Mouse (Mus musculus) neural tube, embryonic 14.5 days (tissue): Measurements from ENCODE around the gene Gm47841. TPM values are rescaled to one million over a fixed set of nuclear protein-coding genes. Genes with fewer than 3 reads are reported as not detected.

Experiments used
- ATAC-seq: fragments of 200-750 bp; cut with Nextera tagmentation; 2 replicates; pipeline ENCODE4 v1.8.0; 2017; ENCODE audit warnings: low read depth, mild to moderate bottlenecking, moderate TSS enrichment, moderate library complexity
- H3K27ac ChIP-seq: fragments of 300-500 bp; sonication (generic); 2 replicates; pipeline ENCODE4 v1.5.1; 2014; ENCODE audit warnings: low read depth, mild to moderate bottlenecking, control low read depth, low read length, moderate library complexity, mixed read lengths
- H3K27me3 ChIP-seq: fragments of 300-500 bp; sonication (generic); 2 replicates; pipeline ENCODE4 v1.6.1; 2014; ENCODE audit warnings: low read length; ENCODE audit not compliant: control insufficient read depth, insufficient read depth
- H3K36me3 ChIP-seq: fragments of 300-500 bp; sonication (generic); 2 replicates; pipeline ENCODE4 v1.6.1; 2014; ENCODE audit warnings: low read length, mixed read lengths; ENCODE audit not compliant: control insufficient read depth, insufficient read depth
- H3K4me1 ChIP-seq: fragments of 300-500 bp; sonication (generic); 2 replicates; pipeline ENCODE4 v1.6.1; 2014; ENCODE audit warnings: low read length; ENCODE audit not compliant: control insufficient read depth, insufficient read depth
- H3K4me2 ChIP-seq: fragments of 300-500 bp; sonication (generic); 2 replicates; pipeline ENCODE4 v1.6.1; 2014; ENCODE audit warnings: mild to moderate bottlenecking, low read depth, low read length, control low read depth
- H3K4me3 ChIP-seq: fragments of 300-500 bp; sonication (generic); 2 replicates; pipeline ENCODE4 v1.5.1; 2014; ENCODE audit warnings: low read depth, low read length, control low read depth, mixed read lengths
- H3K9ac ChIP-seq: fragments of 300-500 bp; sonication (generic); replicated peaks from 2 replicates; pipeline ENCODE4 v1.6.1; 2014; ENCODE audit warnings: low read depth, mild to moderate bottlenecking, control low read depth, low read length, mixed read lengths
- H3K9me3 ChIP-seq: fragments of 300-500 bp; sonication (generic); 2 replicates; pipeline ENCODE4 v1.6.1; 2016; ENCODE audit warnings: low read length; ENCODE audit not compliant: control insufficient read depth
- WGBS: fragments of 180-500 bp; shearing (Covaris S2); extraction: QIAGEN DNeasy Blood & Tissue Kit; methylation state at CpG from one replicate; pipeline ENCODE4 v1.1.7; 2014; 5-methylcytosine and 5-hydroxymethylcytosine counted together
- polyA plus RNA-seq: library from polyadenylated mRNA; unstranded; fragments of >200 nt; fragmentation: Nextera tagmentation; extraction: Ambion mirVana; gene quantifications from 2 replicates; pipeline ENCODE4 v1.2.1, GENCODE M21; 2014

Gm47841 gene
- polyA plus RNA-seq, 1 experiment from 2014 or later, result not detected

- no peak overlapping the region for H3K27ac ChIP-seq
- no peaks in the 10 kb centered on the region for H3K9me3 ChIP-seq
- no peak overlapping the region for H3K4me3 ChIP-seq
- WGBS, result 70% methylated on average over 9 of the region's 9 CpGs
- 0 out of 2 replicates have a peak, but pooled peaks cover 1% of the 10 kb centered on the region for H3K4me1 ChIP-seq
- no peaks in the 10 kb centered on the region for H3K36me3 ChIP-seq
- no peak for ATAC-seq
- H3K27me3 ChIP-seq, result no peaks in the 10 kb centered on the region
- no peak overlapping the region for H3K4me2 ChIP-seq
- H3K9ac ChIP-seq, result no peak overlapping the region
Measured at GRCm38 (mm10) chr15:101086451-101086850, 39.3 kb upstream of the Gm47841 start.

GRCm38 (mm10) chr15:101084499-101084898, 37.3 kb upstream of the Gm47841 start:
- Histone ChIP-seq H3K27me3 (no peaks in the 10 kb centered on the region), H3K9ac (no peak overlapping the region), H3K9me3 (no peaks in the 10 kb centered on the region), H3K27ac (no peak overlapping the region), H3K4me3 (no peak overlapping the region), H3K4me2 (no peak overlapping the region), H3K36me3 (no peaks in the 10 kb centered on the region), H3K4me1 (0 out of 2 replicates have a peak, but pooled peaks cover 2% of the 10 kb centered on the region)
- ATAC-seq, result no peak
- 81% methylated on average over 10 of the region's 10 CpGs for WGBS

GRCm38 (mm10) chr15:101082236-101082635, 35.0 kb upstream of the Gm47841 start:
- 56% methylated on average over 4 of the region's 4 CpGs for WGBS
- H3K4me3 ChIP-seq, result no peak overlapping the region
- no peak overlapping the region for H3K9ac ChIP-seq
- ATAC-seq, result no peak
- H3K4me2 ChIP-seq, result no peak overlapping the region
- H3K36me3 ChIP-seq, result no peaks in the 10 kb centered on the region
- H3K4me1 ChIP-seq, result 0 out of 2 replicates have a peak, but pooled peaks cover 10% of the 10 kb centered on the region
- H3K27me3 ChIP-seq, result no peaks in the 10 kb centered on the region
- no peaks in the 10 kb centered on the region for H3K9me3 ChIP-seq
- H3K27ac ChIP-seq, result no peak overlapping the region

- Histone ChIP-seq H3K4me3 (no peak overlapping the region), H3K9me3 (no peaks in the 10 kb centered on the region), H3K27ac (no peak overlapping the region), H3K4me2 (no peak overlapping the region), H3K9ac (no peak overlapping the region), H3K36me3 (no peaks in the 10 kb centered on the region), H3K27me3 (no peaks in the 10 kb centered on the region), H3K4me1 (peaks cover 12% of the 10 kb centered on the region; the same call in 1 of the 2 replicates)
- ATAC-seq, result no peak
- WGBS, result 51% methylated on average over 7 of the region's 7 CpGs
Measured at GRCm38 (mm10) chr15:101081035-101081548, 33.9 kb upstream of the Gm47841 start.

GRCm38 (mm10) chr15:101080031-101080520, 32.9 kb upstream of the Gm47841 start:
- WGBS, result 76% methylated on average over 9 of the region's 9 CpGs

GRCm38 (mm10) chr15:101078731-101079156, 31.5 kb upstream of the Gm47841 start:
- WGBS, result under 1% methylated on average over 23 of the region's 30 CpGs
- Histone ChIP-seq H3K36me3 (no peaks in the 10 kb centered on the region), H3K9ac (peak overlapping the region; percentile 90), H3K27me3 (no peaks in the 10 kb centered on the region), H3K4me3 (peak overlapping the region; percentile 66), H3K4me2 (peak overlapping the region; percentile 75), H3K9me3 (no peaks in the 10 kb centered on the region), H3K27ac (peak overlapping the region; percentile 87), H3K4me1 (peaks cover 20% of the 10 kb centered on the region; the same call in 1 of the 2 replicates)
- ATAC-seq, result peak; percentile 57

More at GRCm38 (mm10) chr15:101080031-101080520, 32.9 kb upstream of the Gm47841 start:
- no peak overlapping the region for H3K4me3 ChIP-seq
- H3K27me3 ChIP-seq, result no peaks in the 10 kb centered on the region
- no peak overlapping the region for H3K4me2 ChIP-seq
- H3K36me3 ChIP-seq, result no peaks in the 10 kb centered on the region
- peaks cover 17% of the 10 kb centered on the region; the same call in 1 of the 2 replicates for H3K4me1 ChIP-seq
- H3K27ac ChIP-seq, result no peak overlapping the region
- ATAC-seq, result no peak
- no peaks in the 10 kb centered on the region for H3K9me3 ChIP-seq
- H3K9ac ChIP-seq, result no peak overlapping the region

- Histone ChIP-seq H3K4me3 (peak within 1 kb of the TSS; percentile 66), H3K9ac (peak within 1 kb of the TSS; percentile 90), H3K4me2 (peak within 1 kb of the TSS; percentile 75), H3K4me1 (peaks cover 22% of the 10 kb centered on the region; the same call in 1 of the 2 replicates), H3K9me3 (no peaks in the 10 kb centered on the region), H3K27me3 (no peaks in the 10 kb centered on the region), H3K27ac (peak within 1 kb of the TSS; percentile 87), H3K36me3 (no peaks in the 10 kb centered on the region)
- peak; percentile 3; the same call in 1 of the 2 replicates for ATAC-seq
- WGBS, result under 1% methylated on average over 60 of the region's 96 CpGs
Measured at GRCm38 (mm10) chr15:101077813-101078730, 30.9 kb upstream of the Gm47841 start, which contains the start of gene Fignl2. Gene Fignl2, minus strand, starts transcription at chr15:101078567.

- H3K4me3 ChIP-seq, result peak overlapping the region; percentile 66
- peak overlapping the region; percentile 87 for H3K27ac ChIP-seq
- under 1% methylated on average over 34 of the region's 34 CpGs for WGBS
- ATAC-seq, result peak; percentile 55
- no peaks in the 10 kb centered on the region for H3K36me3 ChIP-seq
- peak overlapping the region; percentile 90 for H3K9ac ChIP-seq
- H3K27me3 ChIP-seq, result no peaks in the 10 kb centered on the region
- H3K4me2 ChIP-seq, result peak overlapping the region; percentile 75
- H3K9me3 ChIP-seq, result no peaks in the 10 kb centered on the region
- peaks cover 22% of the 10 kb centered on the region; the same call in 1 of the 2 replicates for H3K4me1 ChIP-seq
Measured at GRCm38 (mm10) chr15:101077001-101077812, 30.0 kb upstream of the Gm47841 start.
